Mouse (Mus musculus): ENCODE results near the gene Cd47. TPM values are rescaled to one million over a fixed set of nuclear protein-coding genes. Genes with fewer than 3 reads are reported as not detected.

Cd47 gene
- polyA plus RNA-seq, 1 experiment from 2014 or later: 94.9 TPM

GRCm38 (mm10) chr16:49868278-49868677, 67.9 kb downstream of the Cd47 start:
- Histone ChIP-seq H3K4me1 (ENCODE audit: control insufficient read depth, insufficient read depth, low read length) (no peaks in the 10 kb centered on the region), H3K27me3 (ENCODE audit: control insufficient read depth, insufficient read depth, low read length) (no peaks in the 10 kb centered on the region), H3K9ac (ENCODE audit: low read length) (no peak overlapping the region), H3K27ac (ENCODE audit: low read length) (no peak overlapping the region), H3K4me3 (replicated peaks; ENCODE audit: low read length) (no peak overlapping the region), H3K9me3 (replicated peaks; ENCODE audit: control insufficient read depth, low read length) (no peaks in the 10 kb centered on the region), H3K4me2 (ENCODE audit: low read depth, low read length) (no peak overlapping the region), H3K36me3 (ENCODE audit: control insufficient read depth, insufficient read depth, low read length) (0 out of 2 replicates have a peak, but pooled peaks cover 6% of the 10 kb centered on the region)
- ATAC-seq (ENCODE audit: insufficient read depth, low FRiP score): no peak
- 94% methylated on average over 1 of the region's 1 CpGs for WGBS

DNA sequence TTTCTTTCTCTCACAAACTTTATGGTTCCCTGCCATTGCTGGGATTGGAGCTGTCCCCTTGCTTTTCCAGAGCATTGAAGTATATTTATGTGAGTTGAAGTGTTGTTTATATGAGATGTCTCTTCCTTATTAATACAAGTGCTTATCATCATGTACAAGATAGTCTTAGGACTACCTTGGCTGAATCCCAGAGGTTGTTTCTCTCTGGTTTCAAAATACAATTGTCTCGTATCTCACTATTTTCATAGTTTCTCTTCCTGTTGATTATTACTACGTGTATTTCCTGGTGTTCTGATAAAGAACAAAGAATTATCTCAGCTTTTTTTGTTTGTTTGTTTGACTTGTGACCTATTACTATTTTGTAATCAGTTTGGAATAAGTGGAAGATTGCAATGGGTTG, 73.6 kb downstream of the Cd47 start:
- H3K4me1 ChIP-seq (ENCODE audit: control insufficient read depth, insufficient read depth, low read length): no peaks in the 10 kb centered on the region
- 58% methylated on average over 2 of the region's 2 CpGs for WGBS
- H3K9ac ChIP-seq (ENCODE audit: low read length): no peak overlapping the region
- H3K4me3 ChIP-seq (replicated peaks; ENCODE audit: low read length): no peak overlapping the region
- H3K27me3 ChIP-seq (ENCODE audit: control insufficient read depth, insufficient read depth, low read length): no peaks in the 10 kb centered on the region
- H3K27ac ChIP-seq (ENCODE audit: low read length): no peak overlapping the region
- 0 out of 2 replicates have a peak, but pooled peaks cover 6% of the 10 kb centered on the region for H3K36me3 ChIP-seq (ENCODE audit: control insufficient read depth, insufficient read depth, low read length)
- no peak for ATAC-seq (ENCODE audit: insufficient read depth, low FRiP score)
- no peaks in the 10 kb centered on the region for H3K9me3 ChIP-seq (replicated peaks; ENCODE audit: control insufficient read depth, low read length)
- H3K4me2 ChIP-seq (ENCODE audit: low read depth, low read length): no peak overlapping the region

DNA sequence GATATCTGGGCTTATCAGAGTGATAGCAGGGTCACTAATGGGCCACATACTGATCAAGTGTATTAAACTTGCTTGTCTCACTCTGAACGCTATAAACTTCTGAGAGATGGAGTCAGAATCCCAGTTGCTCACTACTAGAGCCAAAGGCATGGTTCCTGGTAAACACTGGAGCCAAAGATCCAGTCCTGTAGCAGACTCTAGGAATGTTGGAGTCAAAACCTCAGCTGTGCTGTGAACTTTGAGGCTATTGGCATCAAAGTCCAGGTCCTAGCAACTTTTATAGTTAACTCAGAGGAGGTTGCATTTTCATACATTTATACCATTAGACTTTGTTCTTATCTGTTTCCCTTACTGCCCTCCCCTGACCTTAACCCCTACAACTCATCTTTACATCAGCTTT, 74.2 kb downstream of the Cd47 start:
- 58% methylated on average over 1 of the region's 1 CpGs for WGBS
- H3K9ac ChIP-seq (ENCODE audit: low read length): no peak overlapping the region
- ATAC-seq (ENCODE audit: insufficient read depth, low FRiP score): no peak
- no peaks in the 10 kb centered on the region for H3K27me3 ChIP-seq (ENCODE audit: control insufficient read depth, insufficient read depth, low read length)
- no peaks in the 10 kb centered on the region for H3K9me3 ChIP-seq (replicated peaks; ENCODE audit: control insufficient read depth, low read length)
- H3K4me3 ChIP-seq (replicated peaks; ENCODE audit: low read length): no peak overlapping the region
- H3K4me2 ChIP-seq (ENCODE audit: low read depth, low read length): no peak overlapping the region
- H3K4me1 ChIP-seq (ENCODE audit: control insufficient read depth, insufficient read depth, low read length): no peaks in the 10 kb centered on the region
- 0 out of 2 replicates have a peak, but pooled peaks cover 6% of the 10 kb centered on the region for H3K36me3 ChIP-seq (ENCODE audit: control insufficient read depth, insufficient read depth, low read length)
- H3K27ac ChIP-seq (ENCODE audit: low read length): no peak overlapping the region

- Histone ChIP-seq H3K4me2 (ENCODE audit: low read depth, low read length) (no peak overlapping the region), H3K36me3 (ENCODE audit: control insufficient read depth, insufficient read depth, low read length) (no peaks in the 10 kb centered on the region), H3K9ac (ENCODE audit: low read length) (no peak overlapping the region), H3K4me1 (ENCODE audit: control insufficient read depth, insufficient read depth, low read length) (no peaks in the 10 kb centered on the region), H3K9me3 (replicated peaks; ENCODE audit: control insufficient read depth, low read length) (no peaks in the 10 kb centered on the region), H3K4me3 (replicated peaks; ENCODE audit: low read length) (no peak overlapping the region), H3K27me3 (ENCODE audit: control insufficient read depth, insufficient read depth, low read length) (no peaks in the 10 kb centered on the region), H3K27ac (ENCODE audit: low read length) (no peak overlapping the region)
- WGBS: 68% methylated on average over 9 of the region's 9 CpGs
- 0 out of 2 replicates have a peak, but pooled peaks have one; percentile 7 for ATAC-seq (ENCODE audit: insufficient read depth, low FRiP score)
Measured at GRCm38 (mm10) chr16:49876291-49877030, 76.1 kb downstream of the Cd47 start.

DNA sequence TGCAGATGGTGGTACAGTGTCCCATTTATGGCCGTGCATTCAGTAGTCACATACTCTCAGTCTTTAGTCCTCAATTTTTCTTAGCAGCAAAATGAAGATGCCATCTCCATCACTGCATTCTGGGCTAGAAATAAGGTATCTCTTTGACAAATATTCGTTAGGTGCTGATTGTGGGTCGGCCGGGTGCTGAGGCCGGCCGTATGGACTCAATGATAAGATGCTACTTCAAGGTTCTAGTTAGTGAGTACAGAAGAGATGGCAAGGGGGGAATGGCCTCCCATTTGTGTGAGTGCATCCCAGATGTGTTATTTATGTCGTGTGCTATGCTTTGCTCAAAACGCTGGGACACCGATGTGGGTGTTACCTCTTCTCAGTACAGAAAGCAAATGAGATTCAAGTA, 76.9 kb downstream of the Cd47 start:
- Histone ChIP-seq H3K9me3 (replicated peaks; ENCODE audit: control insufficient read depth, low read length) (no peaks in the 10 kb centered on the region), H3K4me1 (ENCODE audit: control insufficient read depth, insufficient read depth, low read length) (no peaks in the 10 kb centered on the region), H3K27me3 (ENCODE audit: control insufficient read depth, insufficient read depth, low read length) (no peaks in the 10 kb centered on the region), H3K27ac (ENCODE audit: low read length) (no peak overlapping the region), H3K4me3 (replicated peaks; ENCODE audit: low read length) (no peak overlapping the region), H3K9ac (ENCODE audit: low read length) (no peak overlapping the region), H3K36me3 (ENCODE audit: control insufficient read depth, insufficient read depth, low read length) (no peaks in the 10 kb centered on the region), H3K4me2 (ENCODE audit: low read depth, low read length) (no peak overlapping the region)
- 89% methylated on average over 9 of the region's 9 CpGs for WGBS
- ATAC-seq (ENCODE audit: insufficient read depth, low FRiP score): no peak

DNA sequence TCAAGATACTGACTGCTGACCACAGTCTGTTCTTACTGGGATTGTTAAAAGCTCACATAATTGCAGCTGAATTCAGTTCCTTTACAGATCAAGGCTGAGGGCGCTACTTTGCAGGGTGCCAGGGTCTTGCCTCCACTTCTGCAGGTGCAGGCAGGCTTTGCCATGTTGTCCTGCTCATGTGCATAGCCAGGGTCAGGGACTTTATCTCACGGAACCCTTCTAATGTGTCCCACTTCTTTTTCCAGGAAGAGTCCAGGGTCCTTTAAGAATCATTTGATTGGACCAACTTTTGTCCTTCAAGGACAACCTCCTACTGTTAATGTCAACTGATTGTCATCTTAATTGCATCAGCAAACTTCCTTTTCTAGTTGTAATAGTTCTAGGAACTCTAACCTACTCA, 77.7 kb downstream of the Cd47 start:
- no peak overlapping the region for H3K4me3 ChIP-seq (replicated peaks; ENCODE audit: low read length)
- H3K36me3 ChIP-seq (ENCODE audit: control insufficient read depth, insufficient read depth, low read length): no peaks in the 10 kb centered on the region
- no peak for ATAC-seq (ENCODE audit: insufficient read depth, low FRiP score)
- no peak overlapping the region for H3K4me2 ChIP-seq (ENCODE audit: low read depth, low read length)
- no peaks in the 10 kb centered on the region for H3K27me3 ChIP-seq (ENCODE audit: control insufficient read depth, insufficient read depth, low read length)
- WGBS: 83% methylated on average over 2 of the region's 2 CpGs
- H3K9ac ChIP-seq (ENCODE audit: low read length): no peak overlapping the region
- no peaks in the 10 kb centered on the region for H3K4me1 ChIP-seq (ENCODE audit: control insufficient read depth, insufficient read depth, low read length)
- no peak overlapping the region for H3K27ac ChIP-seq (ENCODE audit: low read length)
- no peaks in the 10 kb centered on the region for H3K9me3 ChIP-seq (replicated peaks; ENCODE audit: control insufficient read depth, low read length)

- no peak overlapping the region for H3K27ac ChIP-seq (ENCODE audit: low read length)
- H3K4me2 ChIP-seq (ENCODE audit: low read depth, low read length): no peak overlapping the region
- no peak overlapping the region for H3K9ac ChIP-seq (ENCODE audit: low read length)
- no peaks in the 10 kb centered on the region for H3K9me3 ChIP-seq (replicated peaks; ENCODE audit: control insufficient read depth, low read length)
- ATAC-seq (ENCODE audit: insufficient read depth, low FRiP score): no peak
- H3K4me1 ChIP-seq (ENCODE audit: control insufficient read depth, insufficient read depth, low read length): no peaks in the 10 kb centered on the region
- WGBS: 87% methylated on average over 9 of the region's 9 CpGs
- 0 out of 2 replicates have a peak, but pooled peaks cover 4% of the 10 kb centered on the region for H3K36me3 ChIP-seq (ENCODE audit: control insufficient read depth, insufficient read depth, low read length)
- no peak overlapping the region for H3K4me3 ChIP-seq (replicated peaks; ENCODE audit: low read length)
- no peaks in the 10 kb centered on the region for H3K27me3 ChIP-seq (ENCODE audit: control insufficient read depth, insufficient read depth, low read length)
Measured at GRCm38 (mm10) chr16:49886403-49887066, 86.2 kb downstream of the Cd47 start.

DNA sequence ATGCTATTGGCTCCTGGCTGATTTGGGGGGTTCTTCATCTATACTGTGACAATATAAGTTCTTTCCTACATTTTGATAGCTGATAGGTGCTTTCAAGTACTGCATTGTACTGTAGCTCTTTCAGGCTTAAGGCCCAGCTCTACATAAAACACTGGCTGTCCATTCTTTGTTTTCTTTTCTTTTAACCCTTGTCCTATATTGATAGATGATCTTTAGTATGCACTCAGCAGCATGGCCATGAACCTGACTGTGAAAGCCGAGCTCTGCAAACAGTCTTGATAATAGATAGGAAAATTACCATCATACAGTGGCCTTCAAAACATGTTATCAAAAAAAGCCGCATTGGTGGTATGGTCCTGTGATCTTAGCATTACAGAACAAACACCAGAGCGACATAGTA, 87.0 kb downstream of the Cd47 start:
- ATAC-seq (ENCODE audit: insufficient read depth, low FRiP score): no peak

DNA sequence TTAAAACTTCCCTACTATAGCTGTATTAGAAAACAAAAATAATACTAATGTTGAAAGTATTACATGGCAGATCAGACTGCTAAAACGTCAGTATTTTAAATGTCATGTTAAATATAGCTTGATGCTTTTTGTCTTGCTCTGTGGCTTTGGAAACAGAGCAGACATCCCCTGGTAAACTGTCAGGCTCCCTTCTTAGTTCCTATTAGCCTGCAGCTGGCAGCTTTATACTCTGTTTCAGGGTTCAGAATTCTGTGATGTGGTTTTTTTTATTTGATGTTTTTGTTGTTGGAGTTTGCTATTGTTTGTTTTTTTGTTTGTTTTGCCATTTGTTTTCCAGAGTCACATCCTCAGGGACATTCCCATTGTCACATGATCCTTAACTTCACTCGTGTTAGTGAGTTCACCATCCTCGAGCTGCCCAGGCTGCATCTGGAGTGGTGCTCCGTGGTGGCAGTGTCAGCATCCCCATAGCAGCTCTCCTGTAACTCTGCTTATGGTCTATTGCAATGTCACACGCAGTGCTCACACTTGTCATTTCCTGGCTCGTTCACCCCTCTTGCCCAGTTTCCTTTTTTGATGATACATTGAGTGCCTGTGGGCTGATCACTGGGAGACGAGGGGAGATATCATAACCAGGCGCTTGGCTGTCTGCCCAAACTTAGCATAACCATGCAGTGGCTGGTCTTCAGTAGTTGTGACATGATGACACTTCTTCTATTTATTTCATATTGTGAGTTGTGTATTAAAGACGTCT, 87.7 kb downstream of the Cd47 start:
- peaks cover 10% of the 10 kb centered on the region for H3K36me3 ChIP-seq (ENCODE audit: control insufficient read depth, insufficient read depth, low read length)
- no peak overlapping the region for H3K4me2 ChIP-seq (ENCODE audit: low read depth, low read length)
- H3K9me3 ChIP-seq (replicated peaks; ENCODE audit: control insufficient read depth, low read length): peaks cover 6% of the 10 kb centered on the region; the same call in 1 of the 2 replicates
- H3K9ac ChIP-seq (ENCODE audit: low read length): no peak overlapping the region
- no peaks in the 10 kb centered on the region for H3K27me3 ChIP-seq (ENCODE audit: control insufficient read depth, insufficient read depth, low read length)
- no peak for ATAC-seq (ENCODE audit: insufficient read depth, low FRiP score)
- 59% methylated on average over 9 of the region's 9 CpGs for WGBS
- H3K4me1 ChIP-seq (ENCODE audit: control insufficient read depth, insufficient read depth, low read length): no peaks in the 10 kb centered on the region
- H3K27ac ChIP-seq (ENCODE audit: low read length): no peak overlapping the region
- no peak overlapping the region for H3K4me3 ChIP-seq (replicated peaks; ENCODE audit: low read length)

More for the DNA sequence above, 87.0 kb downstream of the Cd47 start:
- Histone ChIP-seq H3K27ac (ENCODE audit: low read length) (no peak overlapping the region), H3K36me3 (ENCODE audit: control insufficient read depth, insufficient read depth, low read length) (peaks cover 9% of the 10 kb centered on the region), H3K9me3 (replicated peaks; ENCODE audit: control insufficient read depth, low read length) (peaks cover 5% of the 10 kb centered on the region; the same call in 1 of the 2 replicates), H3K4me3 (replicated peaks; ENCODE audit: low read length) (no peak overlapping the region), H3K27me3 (ENCODE audit: control insufficient read depth, insufficient read depth, low read length) (no peaks in the 10 kb centered on the region), H3K4me2 (ENCODE audit: low read depth, low read length) (no peak overlapping the region), H3K4me1 (ENCODE audit: control insufficient read depth, insufficient read depth, low read length) (no peaks in the 10 kb centered on the region), H3K9ac (ENCODE audit: low read length) (no peak overlapping the region)
- WGBS: 58% methylated on average over 3 of the region's 3 CpGs

All from stomach, embryonic 16.5 days (tissue).